Mouse (Mus musculus) olfactory bulb, adult 2 months (tissue): Measurements from ENCODE around the gene Tnpo2.

Experiments
- CTCF ChIP-seq: fragments of 200-500 bp; IDR thresholded peaks from 2 replicates; pipeline ENCODE4 v1.5.1; 2012; ENCODE audit warnings: low read depth, mild to moderate bottlenecking, low read length, moderate library complexity; ENCODE audit not compliant: insufficient read depth
- POLR2A ChIP-seq: fragments of 200-500 bp; IDR thresholded peaks from 2 replicates; pipeline ENCODE4 v1.6.1; 2012; ENCODE audit warnings: mild to moderate bottlenecking, low read depth, low read length, moderate library complexity; ENCODE audit not compliant: insufficient read depth

DNA sequence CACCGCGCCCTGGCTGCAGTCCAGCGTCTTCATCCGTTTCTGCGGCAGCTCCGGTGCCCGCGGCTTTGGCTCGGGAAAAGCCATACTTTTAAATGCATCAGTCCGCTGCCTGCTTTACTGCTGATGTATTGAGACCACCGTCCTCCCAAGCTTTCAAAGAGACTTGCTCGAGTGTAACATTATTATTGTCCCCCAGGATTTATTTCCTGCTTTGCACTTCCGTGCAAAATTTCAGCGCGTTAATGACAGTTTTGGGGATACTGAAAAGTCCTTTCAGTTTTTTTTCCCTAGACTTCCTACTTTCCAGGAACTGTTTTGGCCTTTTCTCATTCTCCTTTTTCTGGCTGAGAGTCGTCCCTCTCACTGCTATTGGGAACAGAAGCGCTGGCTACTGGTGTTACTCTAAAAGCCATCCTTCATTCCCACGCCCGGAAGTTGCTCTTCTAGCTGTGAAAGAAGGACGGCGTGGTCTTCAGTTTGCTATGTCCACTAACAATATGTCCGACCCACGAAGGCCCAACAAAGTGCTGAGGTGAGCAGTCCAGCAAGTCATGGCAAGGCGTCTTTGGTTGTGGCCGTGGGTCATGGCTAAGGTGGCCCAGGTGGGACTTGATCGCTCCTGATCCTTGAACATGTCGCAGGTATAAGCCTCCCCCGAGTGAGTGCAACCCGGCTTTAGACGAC, 44.0 kb downstream of the Tnpo2 start, which contains the start of gene Wdr83os:
- TF ChIP-seq CTCF = no peak
- TF ChIP-seq POLR2A = no peak
